Mouse (Mus musculus) limb, embryonic 14.5 days (tissue): ENCODE measurements at regions not wholly inside any gene's neighbourhood (a gene's known extent, or its start where the extent isn't known, plus 50 kb on each side); places are given as distances from the start of the nearest gene placed in this dataset.

Source experiments
- ATAC-seq: fragments of 200-750 bp; cut with Nextera tagmentation; 2 replicates; pipeline ENCODE4 v1.8.0; 2017; ENCODE audit warnings: low read depth, moderate number of reproducible peaks, moderate TSS enrichment; ENCODE audit not compliant: low FRiP score
- DNase-seq: peaks from one replicate; pipeline ENCODE4 v3.0.0-alpha.2; 2015; ENCODE audit warnings: low spot score
- H3K27ac ChIP-seq: fragments of 300-500 bp; sonication (generic); replicated peaks from 2 replicates; pipeline ENCODE4 v1.5.1; 2014; ENCODE audit warnings: low read depth, mild to moderate bottlenecking, low read length, moderate library complexity, mixed read lengths
- H3K27me3 ChIP-seq: fragments of 300-500 bp; sonication (generic); 2 replicates; pipeline ENCODE4 v1.6.1; 2014; ENCODE audit warnings: low read length, mixed read lengths; ENCODE audit not compliant: control insufficient read depth, insufficient read depth
- H3K36me3 ChIP-seq: fragments of 300-500 bp; sonication (generic); 2 replicates; pipeline ENCODE4 v1.6.1; 2014; ENCODE audit warnings: mild to moderate bottlenecking, low read length, moderate library complexity, mixed read lengths; ENCODE audit not compliant: control insufficient read depth, insufficient read depth
- H3K4me1 ChIP-seq: fragments of 300-500 bp; sonication (generic); 2 replicates; pipeline ENCODE4 v1.6.1; 2014; ENCODE audit warnings: antibody characterized with exemption, low read length, mixed read lengths; ENCODE audit not compliant: control insufficient read depth, insufficient read depth
- H3K4me2 ChIP-seq: fragments of 300-500 bp; sonication (generic); replicated peaks from 2 replicates; pipeline ENCODE4 v1.6.1; 2014; ENCODE audit warnings: low read depth, mild to moderate bottlenecking, low read length, moderate library complexity; ENCODE audit not compliant: severe bottlenecking
- H3K4me3 ChIP-seq: fragments of 300-500 bp; sonication (generic); replicated peaks from 2 replicates; pipeline ENCODE4 v1.5.1; 2014; ENCODE audit warnings: low read length
- H3K9ac ChIP-seq: fragments of 300-500 bp; sonication (generic); 2 replicates; pipeline ENCODE4 v1.6.1; 2014; ENCODE audit warnings: mild to moderate bottlenecking, low read depth, low read length, moderate library complexity; ENCODE audit not compliant: severe bottlenecking
- H3K9me3 ChIP-seq: fragments of 300-500 bp; sonication (generic); 2 replicates; pipeline ENCODE4 v1.6.1; 2016; ENCODE audit warnings: low read length; ENCODE audit not compliant: control insufficient read depth
- POLR2A ChIP-seq: fragments of 200-500 bp; IDR thresholded peaks from 2 replicates; pipeline ENCODE4 v1.8.0; 2012; ENCODE audit warnings: inconsistent platforms, mild to moderate bottlenecking, moderate library complexity, borderline replicate concordance; ENCODE audit not compliant: insufficient read depth, insufficient read length; ENCODE audit errors: extremely low read depth
- whole genome bisulfite sequencing: fragments of 180-500 bp; shearing (Covaris S2); extraction: QIAGEN DNeasy Blood & Tissue Kit; methylation state at CpG from one replicate; pipeline ENCODE4 v1.1.7; 2014; 5-methylcytosine and 5-hydroxymethylcytosine counted together

- no peak for TF ChIP-seq POLR2A
- Histone ChIP-seq H3K9me3 (no peaks in the 10 kb centered on the region), H3K27me3 (no peaks in the 10 kb centered on the region), H3K27ac (no peak overlapping the region), H3K36me3 (peaks cover 45% of the 10 kb centered on the region), H3K9ac (no peak overlapping the region), H3K4me1 (peaks cover 51% of the 10 kb centered on the region), H3K4me2 (no peak overlapping the region), H3K4me3 (no peak overlapping the region)
- DNase-seq (no peak), ATAC-seq (no peak)
- WGBS: 85% methylated on average over 3 of the region's 3 CpGs
Measured at GRCm38 (mm10) chr15:85676156-85676555, 58.6 kb upstream of the Ppara start.

- H3K4me2 ChIP-seq: no peak overlapping the region
- H3K4me3 ChIP-seq: no peak overlapping the region
- no peaks in the 10 kb centered on the region for H3K9me3 ChIP-seq
- ATAC-seq: no peak
- no peak overlapping the region for H3K9ac ChIP-seq
- no peaks in the 10 kb centered on the region for H3K27me3 ChIP-seq
- peaks cover 56% of the 10 kb centered on the region for H3K4me1 ChIP-seq
- 67% methylated on average over 10 of the region's 10 CpGs for WGBS
- no peak for TF ChIP-seq POLR2A
- peaks cover 49% of the 10 kb centered on the region for H3K36me3 ChIP-seq
- no peak overlapping the region for H3K27ac ChIP-seq
- no peak for DNase-seq
Measured at GRCm38 (mm10) chr15:85676871-85677270, 57.9 kb upstream of the Ppara start.

- H3K36me3 ChIP-seq: peaks cover 54% of the 10 kb centered on the region
- no peak overlapping the region for H3K27ac ChIP-seq
- H3K4me1 ChIP-seq: peaks cover 56% of the 10 kb centered on the region
- H3K4me2 ChIP-seq: no peak overlapping the region
- H3K27me3 ChIP-seq: no peaks in the 10 kb centered on the region
- no peak overlapping the region for H3K9ac ChIP-seq
- no peak for TF ChIP-seq POLR2A
- 86% methylated on average over 6 of the region's 6 CpGs for WGBS
- H3K4me3 ChIP-seq: no peak overlapping the region
- no peaks in the 10 kb centered on the region for H3K9me3 ChIP-seq
- DNase-seq (no peak), ATAC-seq (no peak)
Measured at GRCm38 (mm10) chr15:85677381-85677780, 57.4 kb upstream of the Ppara start.

GRCm38 (mm10) chr15:85677855-85678254 is 56.9 kb upstream of the Ppara start:
- H3K4me1 ChIP-seq: peaks cover 52% of the 10 kb centered on the region
- ATAC-seq (no peak), DNase-seq (no peak)
- TF ChIP-seq POLR2A: no peak
- H3K4me2 ChIP-seq: no peak overlapping the region
- no peak overlapping the region for H3K9ac ChIP-seq
- peaks cover 55% of the 10 kb centered on the region for H3K36me3 ChIP-seq
- H3K9me3 ChIP-seq: no peaks in the 10 kb centered on the region
- no peaks in the 10 kb centered on the region for H3K27me3 ChIP-seq
- no peak overlapping the region; the same call in 1 of the 2 replicates for H3K27ac ChIP-seq
- WGBS: 77% methylated on average over 10 of the region's 10 CpGs
- H3K4me3 ChIP-seq: no peak overlapping the region

- H3K4me3 ChIP-seq: no peak overlapping the region
- peaks cover 61% of the 10 kb centered on the region for H3K36me3 ChIP-seq
- H3K9ac ChIP-seq: no peak overlapping the region
- no peaks in the 10 kb centered on the region for H3K9me3 ChIP-seq
- H3K27me3 ChIP-seq: no peaks in the 10 kb centered on the region
- WGBS: 93% methylated on average over 15 of the region's 15 CpGs
- H3K4me2 ChIP-seq: 0 out of 2 replicates have a peak overlapping the region, but pooled peaks have one; percentile 30
- H3K4me1 ChIP-seq: peaks cover 48% of the 10 kb centered on the region
- peak overlapping the region; percentile 74 for H3K27ac ChIP-seq
- TF ChIP-seq POLR2A: no peak
- no peak for ATAC-seq
- no peak for DNase-seq
Measured at GRCm38 (mm10) chr15:85678351-85678895, 56.4 kb upstream of the Ppara start.
